Mouse (Mus musculus): ENCODE data around the gene Deaf1.

Deaf1 gene

DNA sequence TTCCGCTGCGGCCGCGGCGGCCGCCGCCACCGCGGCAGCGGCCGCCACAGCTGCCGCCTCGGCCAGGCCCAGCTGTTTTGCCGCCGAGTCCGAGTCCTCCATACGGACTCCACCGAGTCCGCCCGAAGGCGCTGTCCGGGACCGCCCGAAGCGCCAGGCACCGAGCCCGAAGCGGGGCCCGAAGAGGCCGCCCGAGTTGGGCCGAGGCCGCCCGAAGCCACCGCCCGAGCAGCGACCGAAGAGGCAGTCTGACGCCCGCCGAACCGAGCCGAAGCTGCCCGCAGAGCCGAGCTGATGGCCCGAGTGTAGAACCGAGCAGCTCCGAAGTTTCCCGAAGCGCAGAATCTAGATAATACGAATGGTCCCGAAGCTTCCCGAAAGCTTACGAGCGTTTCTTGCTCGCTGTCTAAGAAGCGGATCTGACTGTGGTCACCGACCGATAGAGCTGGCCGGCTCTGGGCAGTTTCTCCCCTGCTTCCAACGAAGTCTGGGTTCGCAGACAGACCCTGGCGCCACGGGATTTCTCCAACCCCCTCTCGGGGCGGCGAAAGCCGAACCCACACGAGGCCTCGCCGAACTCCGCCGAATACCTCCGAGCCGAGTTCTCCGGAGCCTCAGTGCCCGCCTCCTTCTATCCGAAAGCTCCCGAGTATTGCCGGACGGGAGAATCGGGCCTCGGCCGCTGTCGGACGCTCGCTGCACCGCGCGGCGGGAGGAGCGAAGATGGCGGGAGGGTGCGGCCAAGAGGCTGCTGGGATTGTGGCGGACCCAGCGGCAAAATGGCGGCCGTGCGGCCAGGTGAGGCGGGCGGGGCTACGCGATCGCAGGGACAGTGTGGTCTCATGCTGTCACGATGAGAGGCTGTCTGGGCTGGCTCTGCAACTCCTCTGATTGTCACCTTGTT lies at the start of gene Deaf1, which contains the start of gene Tmem80:
TSS of gene Deaf1 (minus strand) at position 222 of the 904 bp plus-strand sequence.
TSS of gene Tmem80 (plus strand) at position 271 of the 904 bp plus-strand sequence.
- DNase-seq (ENCODE audit: low read depth, low spot score) = peak; percentile 99

DNA sequence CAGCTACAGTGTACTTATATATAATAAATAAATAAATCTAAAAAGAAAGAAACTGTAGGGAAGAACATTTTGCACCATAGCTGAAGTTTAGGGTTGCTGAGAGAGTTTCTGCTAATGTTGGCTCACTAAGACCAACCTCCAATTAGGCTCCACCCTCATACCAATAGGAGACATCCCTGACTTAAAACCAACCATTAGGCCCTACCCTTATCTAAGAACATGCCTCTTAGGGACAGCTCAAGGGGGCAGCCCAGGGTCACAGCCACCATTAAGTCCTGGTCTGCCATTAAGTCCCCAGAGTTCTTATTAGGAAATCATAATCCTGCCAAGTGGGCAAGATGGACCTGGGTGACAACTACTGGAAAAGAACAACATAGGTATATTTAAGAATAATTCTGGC lies 46.9 kb upstream of the Deaf1 start:
- DNase-seq (ENCODE audit: low read depth, low spot score) = no peak

DNA sequence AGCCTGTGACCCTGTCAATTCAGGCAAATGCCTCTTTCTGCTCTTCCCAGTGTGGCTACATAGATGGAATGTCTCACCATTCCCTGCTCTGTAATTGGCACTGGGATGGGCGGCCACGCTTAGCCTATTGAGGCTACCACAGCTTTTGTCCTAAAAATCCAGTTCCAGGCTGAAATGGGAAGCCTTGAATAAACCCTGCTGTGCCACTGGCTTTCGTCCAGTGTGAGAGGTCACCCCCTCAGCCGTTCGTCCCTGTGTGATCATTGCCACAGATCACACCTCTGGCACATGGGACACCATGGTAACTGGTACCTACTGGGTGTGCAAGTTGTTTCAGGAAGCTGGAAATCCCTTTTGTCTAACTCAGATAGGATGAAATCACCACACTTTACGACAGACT lies 46.1 kb upstream of the Deaf1 start:
- no peak for DNase-seq (ENCODE audit: low read depth, low spot score)

DNA sequence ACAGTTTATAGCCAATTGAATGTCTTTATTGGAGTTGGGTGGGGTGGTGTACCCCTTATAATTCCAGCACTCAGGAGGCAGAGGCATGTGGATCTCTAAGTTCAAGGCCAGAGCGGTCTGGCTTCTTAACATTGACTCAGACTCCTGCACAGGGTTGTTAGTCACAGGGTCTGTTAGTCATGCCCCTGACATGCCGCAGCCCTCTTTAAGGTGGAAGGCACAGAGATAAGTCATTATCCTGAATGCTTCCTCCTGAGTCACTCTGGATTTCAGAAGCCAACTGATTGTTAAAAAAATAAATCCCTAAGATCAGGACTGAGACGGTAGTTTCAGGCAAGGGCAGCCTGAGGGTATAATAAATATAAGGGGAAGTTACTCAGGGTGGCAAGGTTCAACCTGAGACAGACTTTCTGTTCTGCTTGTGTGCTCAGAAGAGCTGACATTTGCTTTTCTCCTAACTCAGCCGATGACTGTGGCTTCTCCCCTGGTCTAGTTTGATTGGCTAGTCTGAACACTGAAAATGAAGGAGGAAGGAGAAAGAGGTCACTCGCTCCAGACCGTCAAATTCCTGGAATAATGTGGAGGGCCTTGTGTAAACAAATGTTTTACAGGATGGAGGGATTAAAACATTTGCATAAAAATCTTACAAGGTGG lies 44.6 kb upstream of the Deaf1 start:
- no peak for DNase-seq (ENCODE audit: low read depth, low spot score)

DNA sequence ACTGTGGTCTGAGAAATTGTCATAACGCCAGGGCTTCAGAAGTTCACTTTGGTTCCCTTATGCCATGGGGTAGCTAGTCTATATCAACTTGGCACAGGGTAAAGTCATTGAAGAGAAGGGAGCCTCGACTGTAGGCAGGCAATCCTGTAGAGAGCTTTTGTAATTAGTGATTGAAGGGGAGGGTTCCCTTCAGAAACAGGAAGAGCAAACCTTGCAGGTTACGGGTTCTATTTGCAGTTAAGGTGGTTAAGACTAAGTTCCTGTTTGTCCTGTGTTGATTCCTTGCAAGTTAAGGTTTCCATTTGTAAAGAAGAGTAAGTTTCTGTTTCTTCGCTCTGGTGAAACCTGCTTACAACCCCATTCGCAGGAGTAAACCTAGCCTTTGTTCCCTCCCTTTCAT lies 42.4 kb upstream of the Deaf1 start:
- DNase-seq (ENCODE audit: low read depth, low spot score) = no peak

DNA sequence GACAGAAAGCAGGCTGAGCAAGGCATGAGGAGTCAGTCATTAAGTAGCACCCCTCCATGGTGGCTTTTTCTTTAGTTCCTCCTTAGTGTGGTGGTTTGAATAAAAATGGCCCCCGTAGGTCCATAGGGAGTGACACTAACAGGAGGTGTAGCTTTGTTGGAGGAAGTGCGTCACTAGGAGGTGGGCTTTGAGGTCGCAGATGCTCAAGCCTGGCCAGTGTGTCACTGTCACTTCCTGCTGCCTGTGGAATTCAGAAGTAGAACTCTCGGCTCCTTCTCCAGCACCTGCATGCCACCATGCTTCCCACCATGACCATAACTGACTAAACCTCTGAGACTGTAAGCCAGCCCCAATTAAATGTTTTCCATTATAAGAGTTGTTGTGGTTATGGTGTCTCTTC lies 39.9 kb upstream of the Deaf1 start:
- DNase-seq (ENCODE audit: low read depth, low spot score) = no peak

DNA sequence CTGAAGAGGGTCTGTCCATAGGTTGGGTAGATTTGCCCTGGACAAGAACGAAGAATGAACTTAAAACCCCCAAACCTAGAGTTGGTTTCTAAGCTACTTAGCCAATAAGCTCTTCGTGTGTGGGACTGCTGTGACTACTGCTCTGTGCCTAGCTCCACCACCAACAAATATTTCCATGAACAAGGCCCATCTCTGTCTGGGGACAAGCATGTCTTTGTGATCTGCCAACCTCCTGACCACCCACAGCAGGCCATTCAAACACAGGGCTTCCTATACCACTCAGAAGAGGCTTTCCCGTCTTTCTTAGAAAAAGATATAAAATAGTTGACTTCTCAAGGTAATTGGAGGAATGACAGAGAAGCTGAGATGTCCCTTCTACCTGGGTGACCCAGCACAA lies 37.6 kb upstream of the Deaf1 start:
- no peak for DNase-seq (ENCODE audit: low read depth, low spot score)

DNA sequence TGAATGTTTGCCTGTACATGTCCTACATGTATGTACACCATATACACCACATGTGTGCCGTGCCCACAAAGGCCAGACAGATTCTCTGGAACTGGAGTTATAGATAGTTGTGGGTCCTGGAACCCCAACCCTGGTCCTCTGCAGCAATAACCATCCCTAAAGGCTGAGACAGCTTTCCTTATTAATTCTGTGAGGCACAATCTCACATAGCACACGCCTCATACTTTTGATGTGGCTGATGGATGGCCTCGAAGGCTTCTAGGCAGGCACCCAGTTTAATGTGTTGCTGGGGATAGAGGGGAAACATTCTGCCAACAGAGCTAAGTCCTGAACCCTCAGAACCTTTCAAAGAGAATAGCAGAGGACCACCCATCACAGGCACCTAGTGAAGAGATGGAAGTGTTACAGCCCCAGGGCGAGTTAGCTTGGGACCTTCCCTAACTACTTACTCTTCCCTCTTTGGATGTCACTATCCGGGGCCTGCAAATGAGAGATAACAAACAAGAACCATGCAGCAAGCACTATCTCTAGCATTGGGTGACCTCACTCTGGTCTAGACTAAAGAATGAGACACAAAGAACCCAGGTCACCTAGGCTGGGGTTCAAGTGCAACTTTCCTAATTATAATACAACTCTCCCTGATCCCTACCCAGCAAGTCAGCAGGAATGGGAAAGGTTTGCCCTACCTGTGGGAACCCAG lies 37.0 kb upstream of the Deaf1 start:
- no peak for DNase-seq (ENCODE audit: low read depth, low spot score)

DNA sequence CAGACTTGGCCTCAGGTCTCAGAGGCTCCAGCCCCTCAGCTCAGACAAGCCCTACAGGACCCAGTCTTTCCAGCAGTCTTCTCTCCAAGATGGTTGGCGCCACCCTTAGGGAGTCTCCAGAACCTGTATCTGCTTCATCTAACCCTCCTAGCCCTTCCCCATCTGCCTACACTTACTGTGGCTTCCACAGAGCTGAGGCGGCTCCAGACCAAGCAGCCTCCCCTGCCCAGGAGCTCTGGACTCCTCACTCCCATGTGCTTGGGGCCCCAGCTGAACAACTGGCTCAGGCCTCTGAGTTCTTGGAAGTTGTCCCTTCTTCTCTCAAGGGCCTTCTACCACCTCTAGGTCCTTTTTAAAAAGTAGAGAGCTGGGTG lies 36.2 kb upstream of the Deaf1 start:
- no peak for DNase-seq (ENCODE audit: low read depth, low spot score)

DNA sequence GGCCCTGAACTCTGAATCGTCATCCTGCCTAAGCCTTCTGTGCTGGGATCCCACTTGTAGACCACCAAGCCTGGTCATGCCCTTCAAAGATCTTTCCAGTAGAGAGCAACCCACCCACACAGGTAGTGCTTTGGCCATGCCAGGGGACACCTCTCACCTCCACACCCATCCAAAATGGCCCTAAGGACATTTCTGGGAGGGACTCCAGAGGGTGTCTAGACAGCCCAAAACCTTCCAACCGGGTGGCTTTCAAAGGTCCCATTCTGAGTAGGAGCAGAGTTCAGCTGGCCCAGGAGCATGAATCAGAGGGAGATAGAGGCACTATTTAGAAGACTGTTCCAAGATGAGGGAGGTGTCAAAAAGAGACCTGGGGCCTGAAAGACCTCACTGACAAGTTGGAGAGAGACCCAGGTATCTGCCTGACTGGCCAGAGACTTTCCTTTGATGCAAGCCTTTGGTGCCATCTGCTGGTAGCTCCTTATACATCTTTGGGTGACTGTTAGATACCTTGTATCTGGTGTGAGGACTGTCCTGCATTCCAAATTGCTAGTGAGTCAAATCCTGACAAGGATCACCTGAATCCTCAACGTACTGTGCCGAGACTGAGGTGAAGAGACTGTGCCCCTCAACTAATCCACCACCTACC lies 35.7 kb upstream of the Deaf1 start:
- DNase-seq (ENCODE audit: low read depth, low spot score) = peak; percentile 53

DNA sequence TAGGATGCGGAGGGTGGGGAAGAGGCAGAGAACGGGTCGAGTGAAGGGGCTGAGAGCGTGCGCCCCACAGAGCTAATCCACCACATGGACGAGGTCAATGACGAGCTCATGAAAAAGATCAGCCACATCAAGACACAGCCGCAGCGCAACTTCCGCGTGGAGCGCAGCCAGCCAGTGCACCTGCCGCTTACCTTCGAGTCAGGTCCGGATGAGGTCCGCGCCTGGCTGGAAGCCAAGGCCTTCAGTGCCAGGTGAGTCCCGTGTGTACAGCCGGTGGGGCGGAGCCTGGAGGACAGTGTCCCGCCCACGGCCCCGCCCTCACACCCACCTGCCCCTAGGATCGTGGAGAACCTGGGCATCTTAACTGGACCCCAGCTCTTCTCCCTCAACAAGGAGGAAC lies 34.0 kb upstream of the Deaf1 start:
- no peak for DNase-seq (ENCODE audit: low read depth, low spot score)

DNA sequence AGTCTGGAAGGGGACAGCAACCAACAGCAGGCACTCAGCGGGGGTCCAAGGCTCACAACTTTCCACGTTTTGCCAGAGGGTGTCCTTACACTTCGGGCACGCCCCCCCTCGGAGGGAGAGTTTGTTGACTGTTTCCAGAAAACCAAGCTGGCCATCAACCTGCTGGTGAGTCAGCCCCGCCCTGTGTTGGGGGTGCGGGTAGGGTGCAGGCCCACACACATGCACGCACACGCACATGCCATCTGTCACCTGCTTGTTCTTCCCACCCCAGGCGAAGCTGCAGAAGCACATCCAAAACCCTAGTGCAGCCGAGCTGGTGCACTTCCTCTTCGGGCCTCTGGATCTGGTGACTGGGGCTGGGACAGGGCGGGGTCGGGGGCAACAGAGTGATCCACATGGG lies 29.5 kb upstream of the Deaf1 start:
- DNase-seq (ENCODE audit: low read depth, low spot score) = no peak

DNA sequence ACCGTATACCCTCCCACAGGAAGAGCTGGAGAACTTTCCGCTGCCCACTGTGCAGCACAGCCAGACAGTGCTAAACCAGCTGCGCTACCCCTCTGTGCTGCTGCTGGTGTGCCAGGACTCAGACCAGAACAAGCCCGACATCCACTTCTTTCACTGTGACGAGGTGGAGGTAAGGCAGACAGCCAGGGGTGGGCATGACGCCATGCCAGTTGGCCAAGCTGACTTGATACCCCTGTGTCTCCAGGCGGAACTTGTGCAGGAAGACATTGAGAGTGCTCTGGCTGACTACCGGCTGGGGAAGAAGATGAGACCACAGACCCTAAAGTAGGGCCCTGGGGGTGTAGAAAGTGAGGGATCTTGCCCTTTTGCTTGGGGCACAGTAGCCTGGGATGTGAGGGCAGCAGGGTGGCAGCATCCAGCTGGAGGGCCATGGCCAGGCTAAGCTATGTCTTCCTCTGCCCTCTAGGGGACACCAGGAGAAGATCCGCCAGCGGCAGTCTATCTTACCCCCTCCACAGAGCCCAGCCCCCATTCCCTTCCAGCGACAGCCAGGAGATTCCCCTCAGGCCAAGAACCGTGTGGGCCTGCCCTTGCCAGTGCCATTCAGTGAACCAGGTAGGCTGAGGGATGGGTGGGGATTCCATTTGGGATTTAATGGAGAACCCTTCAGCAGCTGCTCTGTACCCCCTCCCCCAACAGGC lies 28.3 kb upstream of the Deaf1 start:
- no peak for DNase-seq (ENCODE audit: low read depth, low spot score)

DNA sequence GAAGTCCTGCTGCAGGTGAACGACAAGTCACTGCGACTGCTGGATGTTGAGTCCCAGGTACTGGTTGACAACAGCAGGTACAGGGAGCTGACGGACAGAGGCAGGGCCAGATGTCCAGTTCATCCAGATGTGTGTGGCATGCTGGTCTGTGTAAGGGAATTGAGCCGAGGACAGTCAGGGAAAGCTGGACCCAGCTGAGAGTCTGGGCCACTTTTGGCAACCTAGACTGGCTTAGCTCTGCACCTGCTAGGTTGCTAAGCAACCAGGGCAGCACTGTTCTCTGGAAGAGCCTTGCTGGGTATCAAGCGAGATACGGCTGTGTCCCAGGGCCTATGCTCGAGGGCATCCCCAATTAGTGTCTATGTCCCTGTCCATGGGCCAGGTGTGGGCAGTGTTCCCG lies 27.6 kb upstream of the Deaf1 start:
- peak; percentile 39 for DNase-seq (ENCODE audit: low read depth, low spot score)

DNA sequence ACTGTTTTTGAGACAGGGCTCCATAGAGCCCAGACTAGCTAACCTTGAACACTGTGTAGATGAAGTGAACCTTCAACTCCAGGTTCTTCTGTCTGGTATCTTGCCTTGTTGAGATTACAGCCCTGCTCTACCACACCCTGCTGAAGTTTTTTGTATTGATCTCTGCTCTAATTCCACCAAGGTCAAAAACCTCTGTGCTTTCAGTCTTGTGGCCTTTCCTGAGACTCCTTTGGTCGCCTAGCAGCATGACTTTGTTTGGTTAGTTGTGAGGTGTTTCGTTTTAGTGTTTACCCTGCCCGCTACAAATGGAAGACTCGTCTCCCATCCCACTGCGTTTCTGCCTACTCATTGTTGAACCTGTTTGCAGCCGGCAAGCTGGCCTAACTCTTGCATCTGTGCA lies 23.6 kb upstream of the Deaf1 start:
- no peak for DNase-seq (ENCODE audit: low read depth, low spot score)

DNA sequence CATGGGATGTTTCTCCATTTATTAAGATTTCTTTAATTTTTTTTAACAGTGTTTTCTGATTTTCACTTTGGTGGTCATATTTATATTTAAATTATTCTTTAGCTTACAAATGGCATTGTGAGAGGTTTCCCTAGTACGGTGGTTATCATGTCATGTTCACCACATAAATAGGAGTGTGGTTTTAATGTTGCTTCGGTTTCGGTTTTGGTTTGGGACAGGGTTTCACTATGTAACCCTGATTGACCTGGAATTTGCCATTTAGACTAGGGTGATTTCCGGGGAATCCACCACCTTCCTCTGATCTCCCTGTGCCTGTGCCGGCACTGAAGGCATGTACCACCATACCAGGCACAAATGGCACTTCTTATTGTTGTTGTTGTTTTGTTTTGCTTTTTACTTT lies 17.3 kb upstream of the Deaf1 start:
- no peak for DNase-seq (ENCODE audit: low read depth, low spot score)

DNA sequence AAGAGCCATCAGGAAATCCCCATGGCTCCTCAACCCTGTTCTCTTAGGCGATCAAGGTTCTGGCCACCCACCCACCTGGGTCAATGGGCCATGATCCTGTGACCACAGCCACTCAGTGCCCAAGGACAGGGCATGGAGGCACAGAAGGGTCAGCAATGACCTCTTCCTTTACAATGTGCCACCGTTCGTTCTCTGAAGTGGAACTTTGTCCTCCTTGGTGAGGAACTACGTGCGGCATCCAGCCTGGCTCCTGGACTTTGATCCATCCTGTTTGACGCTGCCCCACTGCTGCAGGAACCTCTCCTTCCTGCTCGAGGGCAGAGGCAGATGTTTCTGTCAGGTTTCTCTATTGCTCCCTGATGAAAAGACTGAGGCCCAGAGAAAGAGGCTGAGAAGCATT lies 16.2 kb upstream of the Deaf1 start:
- DNase-seq (ENCODE audit: low read depth, low spot score) = no peak

DNA sequence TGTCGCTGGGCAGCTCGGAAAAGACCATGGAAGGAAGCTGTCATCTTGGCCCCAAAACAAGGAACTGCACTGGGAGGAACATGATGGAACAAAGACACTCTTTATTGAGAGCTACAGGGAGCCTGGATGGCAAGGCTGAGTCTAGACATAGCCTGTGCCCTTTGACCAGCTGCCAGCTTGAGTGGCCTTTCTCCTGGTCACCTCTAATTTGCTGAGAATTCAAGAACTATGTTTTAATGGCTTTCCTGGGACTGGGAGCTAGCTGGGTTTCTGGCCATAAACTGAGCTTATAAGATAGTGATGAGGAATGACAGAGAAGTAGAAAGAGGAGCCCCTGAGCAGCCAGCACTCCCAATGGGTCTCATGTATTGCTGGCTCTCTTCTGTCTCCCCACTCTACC lies 15.7 kb upstream of the Deaf1 start:
- no peak for DNase-seq (ENCODE audit: low read depth, low spot score)

DNA sequence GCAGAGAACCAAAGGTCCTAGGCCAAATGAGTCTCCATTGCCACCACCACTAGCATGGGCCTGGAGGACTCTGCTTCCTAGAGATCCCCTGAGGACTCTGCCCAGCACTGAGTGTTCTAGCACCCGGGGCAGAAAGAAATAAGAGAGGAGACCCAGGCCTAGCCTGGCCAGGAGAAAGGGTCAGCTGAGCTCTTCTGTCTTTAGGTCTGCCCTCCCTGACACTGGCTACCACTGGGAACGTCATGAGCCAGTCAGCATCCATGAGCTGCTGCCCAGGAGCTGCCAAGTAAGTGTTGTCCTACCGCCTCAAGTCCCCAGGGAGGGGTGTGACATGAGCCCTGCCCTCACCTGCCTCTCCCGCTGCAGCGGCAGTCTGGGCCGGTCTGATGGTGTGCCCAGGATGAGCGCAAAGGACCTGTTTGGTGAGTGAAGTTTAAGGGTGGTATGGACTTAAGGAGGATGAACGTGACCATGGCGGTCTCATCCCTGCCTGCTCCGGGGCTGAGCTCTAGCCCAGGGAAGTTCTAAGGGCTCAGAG lies 14.3 kb upstream of the Deaf1 start:
- no peak for DNase-seq (ENCODE audit: low read depth, low spot score)

DNA sequence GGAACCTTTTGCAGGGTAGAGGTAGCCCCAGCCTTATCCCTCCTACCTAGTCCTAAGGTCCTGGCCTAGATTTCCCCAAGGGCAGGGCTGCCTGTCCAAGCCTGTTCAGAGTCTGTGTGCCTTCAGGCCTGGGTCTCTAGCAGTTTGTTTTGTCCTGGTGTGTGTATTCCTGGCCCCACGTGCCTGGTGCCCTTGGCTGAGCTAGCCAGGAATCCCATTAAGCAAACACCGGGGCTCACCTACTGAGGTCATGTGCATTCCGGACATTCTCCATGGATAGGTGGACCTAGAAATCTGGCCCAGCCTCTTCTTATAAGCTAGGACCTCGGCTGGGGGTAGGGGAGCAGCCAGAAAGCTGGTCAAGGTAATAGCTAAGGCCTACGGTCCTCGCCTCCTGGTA lies 13.0 kb upstream of the Deaf1 start:
- DNase-seq (ENCODE audit: low read depth, low spot score) = no peak

DNA sequence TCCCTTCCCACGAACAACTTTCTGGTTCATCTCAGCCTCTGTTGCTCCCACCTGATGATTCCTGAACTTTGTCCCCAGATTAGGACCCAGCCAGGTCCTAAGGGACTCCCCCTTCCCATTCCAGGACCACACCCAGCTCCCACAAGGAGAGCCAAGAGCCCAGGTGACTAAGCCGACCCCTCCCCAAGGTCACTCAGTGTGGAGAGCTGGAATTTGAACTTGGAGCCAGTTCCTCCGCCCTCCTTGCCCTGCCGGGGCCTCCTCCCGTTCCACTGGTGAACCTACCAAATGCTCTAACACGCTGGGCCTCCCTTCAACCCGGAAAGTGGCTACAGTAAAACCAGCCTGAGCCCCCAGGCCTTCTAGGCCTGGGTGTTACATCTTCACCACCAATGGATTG lies 12.5 kb upstream of the Deaf1 start:
- no peak for DNase-seq (ENCODE audit: low read depth, low spot score)
